Mouse (Mus musculus) kidney, adult 2 months (tissue): ENCODE results near the gene Chrna9. TPM values are rescaled to one million over a fixed set of nuclear protein-coding genes. Genes with fewer than 3 reads are reported as not detected.

ENCODE experiments used
- DNase-seq: peaks from one replicate; pipeline ENCODE4 v3.0.0; 2021
- H3K27ac ChIP-seq: fragments of 200-500 bp; 2 replicates; pipeline ENCODE4 v1.5.1; 2012; ENCODE audit warnings: low read depth, low read length, control low read depth, inconsistent platforms; ENCODE audit not compliant: insufficient read depth
- H3K27me3 ChIP-seq: fragments of 200-500 bp; replicated peaks from 2 replicates; pipeline ENCODE4 v1.6.1; 2012; ENCODE audit warnings: mild to moderate bottlenecking, moderate library complexity, low read length, inconsistent platforms; ENCODE audit not compliant: control insufficient read depth, insufficient read depth
- H3K36me3 ChIP-seq: fragments of 200-500 bp; 2 replicates; pipeline ENCODE4 v1.6.1; 2012; ENCODE audit warnings: mild to moderate bottlenecking, moderate library complexity, low read length, inconsistent platforms; ENCODE audit not compliant: control insufficient read depth, insufficient read depth
- H3K4me1 ChIP-seq: fragments of 200-500 bp; 2 replicates; pipeline ENCODE4 v1.6.1; 2011; ENCODE audit warnings: low read length; ENCODE audit not compliant: control insufficient read depth, insufficient read depth
- H3K4me3 ChIP-seq: fragments of 200-500 bp; 2 replicates; pipeline ENCODE4 v1.5.1; 2011; ENCODE audit warnings: mild to moderate bottlenecking, low read depth, low read length, control low read depth; ENCODE audit not compliant: insufficient read depth
- CTCF ChIP-seq: fragments of 200-500 bp; conservative IDR thresholded peaks from 2 replicates; pipeline ENCODE4 v1.5.1; 2011; ENCODE audit warnings: low read depth, mild to moderate bottlenecking, control low read depth, low read length, moderate library complexity, mixed read lengths; ENCODE audit not compliant: insufficient read depth, insufficient read length
- POLR2A ChIP-seq: fragments of 200-500 bp; IDR thresholded peaks from one replicate; pipeline ENCODE4 v1.6.1; 2011; ENCODE audit warnings: low read depth, low read length, control low read depth
- WGBS: fragments of 180-500 bp; shearing (Covaris S2); methylation state at CpG from one replicate; pipeline ENCODE4 v1.1.7; 2018; 5-methylcytosine and 5-hydroxymethylcytosine counted together
- polyA plus RNA-seq: library from polyadenylated mRNA; depleted of rRNA; stranded (reverse); fragments of >200 nt; gene quantifications from 2 replicates; pipeline ENCODE4 v1.2.3, GENCODE M21; 2012

Chrna9 gene
- polyA plus RNA-seq, 1 experiment, result not detected

- Histone ChIP-seq H3K27ac (no peak overlapping the region), H3K4me1 (no peaks in the 10 kb centered on the region), H3K36me3 (no peaks in the 10 kb centered on the region), H3K27me3 (no peaks in the 10 kb centered on the region), H3K4me3 (no peak overlapping the region)
- WGBS, result 36% methylated on average over 6 of the region's 6 CpGs
- DNase-seq, result peak; percentile 11
- TF ChIP-seq CTCF (no peak), POLR2A (no peak)
Measured at GRCm38 (mm10) chr5:65950236-65950635, 15.5 kb downstream of the Chrna9 start.

- Histone ChIP-seq H3K36me3 (no peaks in the 10 kb centered on the region), H3K4me3 (no peak overlapping the region), H3K27me3 (no peaks in the 10 kb centered on the region), H3K27ac (no peak overlapping the region), H3K4me1 (no peaks in the 10 kb centered on the region)
- DNase-seq, result peak; percentile 5
- 56% methylated on average over 18 of the region's 18 CpGs for WGBS
- TF ChIP-seq POLR2A (no peak), CTCF (no peak)
Measured at GRCm38 (mm10) chr5:65950679-65951512, 16.2 kb downstream of the Chrna9 start.

GRCm38 (mm10) chr5:65951513-65951909, 16.8 kb downstream of the Chrna9 start:
- Histone ChIP-seq H3K4me3 (no peak overlapping the region), H3K36me3 (no peaks in the 10 kb centered on the region), H3K27me3 (no peaks in the 10 kb centered on the region), H3K27ac (no peak overlapping the region), H3K4me1 (no peaks in the 10 kb centered on the region)
- 83% methylated on average over 4 of the region's 4 CpGs for WGBS
- DNase-seq, result no peak
- TF ChIP-seq POLR2A, result no peak
- peak; percentile 16; the same call in 1 of the 2 replicates for TF ChIP-seq CTCF

GRCm38 (mm10) chr5:65954130-65955080, 19.7 kb downstream of the Chrna9 start:
- 91% methylated on average over 16 of the region's 16 CpGs for WGBS

GRCm38 (mm10) chr5:65955343-65956143, 20.8 kb downstream of the Chrna9 start:
- peak; percentile 92 for TF ChIP-seq CTCF
- TF ChIP-seq POLR2A, result no peak
- no peaks in the 10 kb centered on the region for H3K36me3 ChIP-seq
- no peak overlapping the region for H3K27ac ChIP-seq
- H3K4me3 ChIP-seq, result peak overlapping the region; percentile 53
- peak; percentile 83 for DNase-seq
- no peaks in the 10 kb centered on the region for H3K27me3 ChIP-seq
- no peaks in the 10 kb centered on the region for H3K4me1 ChIP-seq
- 43% methylated on average over 23 of the region's 23 CpGs for WGBS

More at GRCm38 (mm10) chr5:65954130-65955080, 19.7 kb downstream of the Chrna9 start:
- DNase-seq, result no peak
- Histone ChIP-seq H3K27ac (no peak overlapping the region), H3K4me3 (no peak overlapping the region), H3K27me3 (no peaks in the 10 kb centered on the region), H3K36me3 (no peaks in the 10 kb centered on the region), H3K4me1 (no peaks in the 10 kb centered on the region)
- TF ChIP-seq POLR2A (no peak), CTCF (no peak)

- H3K36me3 ChIP-seq, result no peaks in the 10 kb centered on the region
- TF ChIP-seq POLR2A (no peak), CTCF (no peak)
- no peaks in the 10 kb centered on the region for H3K4me1 ChIP-seq
- 82% methylated on average over 9 of the region's 9 CpGs for WGBS
- no peak overlapping the region for H3K27ac ChIP-seq
- no peaks in the 10 kb centered on the region for H3K27me3 ChIP-seq
- DNase-seq, result no peak
- peak overlapping the region; percentile 53 for H3K4me3 ChIP-seq
Measured at GRCm38 (mm10) chr5:65956144-65957008, 21.7 kb downstream of the Chrna9 start.
